Mouse (Mus musculus) forebrain, embryonic 11.5 days (tissue): Measurements from ENCODE around the gene Stard13. TPM values are rescaled to one million over a fixed set of nuclear protein-coding genes. Genes with fewer than 3 reads are reported as not detected.
A peak's percentile ranks its signal among the peaks of the same experiment; 100 is the strongest.

ENCODE experiments used
- ATAC-seq: fragments of 200-750 bp; cut with Nextera tagmentation; replicated peaks from 2 replicates; pipeline ENCODE4 v1.8.0; 2017; ENCODE audit warnings: moderate TSS enrichment; ENCODE audit not compliant: low FRiP score
- DNase-seq: peaks from one replicate; pipeline ENCODE4 v3.0.0-alpha.2; 2017; ENCODE audit warnings: low spot score
- H3K27ac ChIP-seq: fragments of 300-500 bp; sonication (generic); 2 replicates; pipeline ENCODE4 v1.5.1; 2014; ENCODE audit warnings: low read depth, low read length
- H3K27me3 ChIP-seq: fragments of 300-500 bp; sonication (generic); 2 replicates; pipeline ENCODE4 v1.6.1; 2014; ENCODE audit warnings: mild to moderate bottlenecking, low read length, mixed read lengths; ENCODE audit not compliant: control insufficient read depth, insufficient read depth
- H3K36me3 ChIP-seq: fragments of 300-500 bp; sonication (generic); 2 replicates; pipeline ENCODE4 v1.6.1; 2014; ENCODE audit warnings: mild to moderate bottlenecking, low read length, moderate library complexity, mixed read lengths; ENCODE audit not compliant: control insufficient read depth, insufficient read depth
- H3K4me1 ChIP-seq: fragments of 300-500 bp; sonication (generic); replicated peaks from 2 replicates; pipeline ENCODE4 v1.6.1; 2014; ENCODE audit warnings: low read length, mixed read lengths; ENCODE audit not compliant: control insufficient read depth, insufficient read depth
- H3K4me2 ChIP-seq: fragments of 300-500 bp; sonication (generic); 2 replicates; pipeline ENCODE4 v1.6.1; 2014; ENCODE audit warnings: low read depth, mild to moderate bottlenecking, low read length, moderate library complexity, mixed read lengths; ENCODE audit not compliant: severe bottlenecking
- H3K4me3 ChIP-seq: fragments of 300-500 bp; sonication (generic); 2 replicates; pipeline ENCODE4 v1.5.1; 2014; ENCODE audit warnings: low read depth, low read length
- H3K9ac ChIP-seq: fragments of 300-500 bp; sonication (generic); 2 replicates; pipeline ENCODE4 v1.6.1; 2014; ENCODE audit warnings: low read length
- H3K9me3 ChIP-seq: fragments of 300-500 bp; sonication (generic); 2 replicates; pipeline ENCODE4 v1.6.1; 2016; ENCODE audit warnings: low read length, mixed read lengths; ENCODE audit not compliant: control insufficient read depth
- WGBS: fragments of 180-500 bp; shearing (Covaris S2); extraction: QIAGEN DNeasy Blood & Tissue Kit; methylation state at CpG from one replicate; pipeline ENCODE4 v1.1.7; 2014; 5-methylcytosine and 5-hydroxymethylcytosine counted together
- polyA plus RNA-seq: library from polyadenylated mRNA; unstranded; fragments of >200 nt; fragmentation: Nextera tagmentation; extraction: Ambion mirVana; gene quantifications from 2 replicates; pipeline ENCODE4 v1.2.1, GENCODE M21; 2014

Stard13 gene
- polyA plus RNA-seq, 1 experiment from 2014 or later, result 2.7 TPM

GRCm38 (mm10) chr5:151046131-151046530 lies 187.5 kb downstream of the Stard13 start:
- no peak overlapping the region for H3K4me2 ChIP-seq
- no peaks in the 10 kb centered on the region for H3K9me3 ChIP-seq
- no peaks in the 10 kb centered on the region for H3K27me3 ChIP-seq
- no peaks in the 10 kb centered on the region for H3K4me1 ChIP-seq
- ATAC-seq, result no peak
- DNase-seq, result no peak
- 95% methylated on average over 6 of the region's 6 CpGs for WGBS
- no peaks in the 10 kb centered on the region for H3K36me3 ChIP-seq
- no peak overlapping the region for H3K9ac ChIP-seq
- H3K4me3 ChIP-seq, result no peak overlapping the region
- H3K27ac ChIP-seq, result no peak overlapping the region

- Histone ChIP-seq H3K9ac (no peak overlapping the region), H3K9me3 (no peaks in the 10 kb centered on the region), H3K4me3 (no peak overlapping the region), H3K4me1 (no peaks in the 10 kb centered on the region), H3K36me3 (no peaks in the 10 kb centered on the region), H3K4me2 (no peak overlapping the region), H3K27me3 (no peaks in the 10 kb centered on the region), H3K27ac (no peak overlapping the region)
- 94% methylated on average over 5 of the region's 5 CpGs for WGBS
- no peak for ATAC-seq
- DNase-seq, result no peak
Measured at GRCm38 (mm10) chr5:151042911-151043310, 190.7 kb downstream of the Stard13 start.

- no peaks in the 10 kb centered on the region for H3K36me3 ChIP-seq
- WGBS, result 82% methylated on average over 7 of the region's 7 CpGs
- H3K4me2 ChIP-seq, result no peak overlapping the region
- H3K27ac ChIP-seq, result no peak overlapping the region
- no peaks in the 10 kb centered on the region for H3K9me3 ChIP-seq
- no peak overlapping the region for H3K4me3 ChIP-seq
- no peak overlapping the region for H3K9ac ChIP-seq
- DNase-seq (peak; percentile 37), ATAC-seq (no peak)
- H3K27me3 ChIP-seq, result no peaks in the 10 kb centered on the region
- no peaks in the 10 kb centered on the region for H3K4me1 ChIP-seq
Measured at GRCm38 (mm10) chr5:151037871-151038270, 195.8 kb downstream of the Stard13 start.

GRCm38 (mm10) chr5:151034715-151035512 lies 198.7 kb downstream of the Stard13 start:
- H3K27ac ChIP-seq, result no peak overlapping the region
- no peaks in the 10 kb centered on the region for H3K9me3 ChIP-seq
- no peak overlapping the region for H3K4me3 ChIP-seq
- no peaks in the 10 kb centered on the region for H3K27me3 ChIP-seq
- H3K36me3 ChIP-seq, result no peaks in the 10 kb centered on the region
- H3K4me2 ChIP-seq, result no peak overlapping the region
- H3K9ac ChIP-seq, result no peak overlapping the region
- H3K4me1 ChIP-seq, result no peaks in the 10 kb centered on the region
- ATAC-seq, result no peak
- peak; percentile 31 for DNase-seq
- WGBS, result 77% methylated on average over 9 of the region's 9 CpGs

GRCm38 (mm10) chr5:151028906-151029305 lies 204.7 kb downstream of the Stard13 start:
- Histone ChIP-seq H3K4me2 (no peak overlapping the region), H3K27me3 (no peaks in the 10 kb centered on the region), H3K27ac (no peak overlapping the region), H3K4me1 (no peaks in the 10 kb centered on the region), H3K9ac (no peak overlapping the region), H3K4me3 (no peak overlapping the region), H3K36me3 (no peaks in the 10 kb centered on the region), H3K9me3 (no peaks in the 10 kb centered on the region)
- DNase-seq (no peak), ATAC-seq (no peak)
- WGBS, result 64% methylated on average over 6 of the region's 6 CpGs

- H3K27me3 ChIP-seq, result no peaks in the 10 kb centered on the region
- no peak for DNase-seq
- peaks cover 6% of the 10 kb centered on the region for H3K4me1 ChIP-seq
- no peak overlapping the region for H3K4me3 ChIP-seq
- H3K36me3 ChIP-seq, result no peaks in the 10 kb centered on the region
- no peaks in the 10 kb centered on the region for H3K9me3 ChIP-seq
- H3K27ac ChIP-seq, result no peak overlapping the region
- 35% methylated on average over 7 of the region's 7 CpGs for WGBS
- no peak overlapping the region for H3K4me2 ChIP-seq
- peak; percentile 82 for ATAC-seq
- H3K9ac ChIP-seq, result no peak overlapping the region
Measured at GRCm38 (mm10) chr5:151027171-151027570, 206.5 kb downstream of the Stard13 start.

- H3K4me2 ChIP-seq, result no peak overlapping the region
- H3K4me1 ChIP-seq, result peaks cover 6% of the 10 kb centered on the region
- ATAC-seq, result no peak
- whole genome bisulfite sequencing, result 91% methylated on average over 4 of the region's 4 CpGs
- no peak overlapping the region for H3K27ac ChIP-seq
- no peak overlapping the region for H3K4me3 ChIP-seq
- no peaks in the 10 kb centered on the region for H3K9me3 ChIP-seq
- H3K27me3 ChIP-seq, result no peaks in the 10 kb centered on the region
- no peak overlapping the region for H3K9ac ChIP-seq
- H3K36me3 ChIP-seq, result no peaks in the 10 kb centered on the region
- no peak for DNase-seq
Measured at GRCm38 (mm10) chr5:151026069-151026468, 207.6 kb downstream of the Stard13 start.

- Histone ChIP-seq H3K27ac (no peak overlapping the region), H3K4me3 (no peak overlapping the region), H3K9ac (no peak overlapping the region), H3K9me3 (no peaks in the 10 kb centered on the region), H3K36me3 (no peaks in the 10 kb centered on the region), H3K4me1 (peaks cover 6% of the 10 kb centered on the region), H3K4me2 (no peak overlapping the region), H3K27me3 (no peaks in the 10 kb centered on the region)
- DNase-seq (no peak), ATAC-seq (no peak)
- WGBS, result 72% methylated on average over 2 of the region's 2 CpGs
Measured at GRCm38 (mm10) chr5:151024483-151024882, 209.2 kb downstream of the Stard13 start.

GRCm38 (mm10) chr5:151023461-151023860 lies 210.2 kb downstream of the Stard13 start:
- ATAC-seq (no peak), DNase-seq (peak; percentile 51)
- H3K36me3 ChIP-seq, result no peaks in the 10 kb centered on the region
- peak overlapping the region; percentile 57; the same call in 1 of the 2 replicates for H3K27ac ChIP-seq
- H3K9ac ChIP-seq, result no peak overlapping the region
- WGBS, result 8% methylated on average over 8 of the region's 8 CpGs
- H3K9me3 ChIP-seq, result no peaks in the 10 kb centered on the region
- no peak overlapping the region for H3K4me3 ChIP-seq
- no peaks in the 10 kb centered on the region for H3K27me3 ChIP-seq
- peaks cover 6% of the 10 kb centered on the region for H3K4me1 ChIP-seq
- no peak overlapping the region for H3K4me2 ChIP-seq
